Mouse (Mus musculus) E14TG2a.4 (cell line): Measurements from ENCODE around the gene Osbpl6.

Experiments used
- H3K27me3 ChIP-seq: 2 replicates; pipeline ENCODE4 v1.6.1; 2014; ENCODE audit warnings: low read length, control low read depth; ENCODE audit not compliant: insufficient read depth
- H3K36me3 ChIP-seq: 2 replicates; pipeline ENCODE4 v1.6.1; 2014; ENCODE audit warnings: low read length, control low read depth; ENCODE audit not compliant: insufficient read depth
- H3K4me1 ChIP-seq: replicated peaks from 2 replicates; pipeline ENCODE4 v1.6.1; 2014; ENCODE audit warnings: low read depth, low read length, control low read depth
- H3K4me3 ChIP-seq: replicated peaks from 2 replicates; pipeline ENCODE4 v1.5.1; 2014; ENCODE audit warnings: mild to moderate bottlenecking, low read length
- H3K9me3 ChIP-seq: 2 replicates; pipeline ENCODE4 v1.6.1; 2014; ENCODE audit warnings: low read length, control low read depth
- CTCF ChIP-seq: conservative IDR thresholded peaks from 2 replicates; pipeline ENCODE4 v1.5.1; 2014; ENCODE audit warnings: low read length
- NANOG ChIP-seq: IDR thresholded peaks from 2 replicates; pipeline ENCODE4 v1.6.1; 2014; ENCODE audit warnings: borderline replicate concordance, low read length, mixed read lengths
- POU5F1 ChIP-seq: IDR thresholded peaks from 2 replicates; pipeline ENCODE4 v1.6.1; 2014; ENCODE audit warnings: low read length, borderline replicate concordance

Osbpl6 gene

DNA sequence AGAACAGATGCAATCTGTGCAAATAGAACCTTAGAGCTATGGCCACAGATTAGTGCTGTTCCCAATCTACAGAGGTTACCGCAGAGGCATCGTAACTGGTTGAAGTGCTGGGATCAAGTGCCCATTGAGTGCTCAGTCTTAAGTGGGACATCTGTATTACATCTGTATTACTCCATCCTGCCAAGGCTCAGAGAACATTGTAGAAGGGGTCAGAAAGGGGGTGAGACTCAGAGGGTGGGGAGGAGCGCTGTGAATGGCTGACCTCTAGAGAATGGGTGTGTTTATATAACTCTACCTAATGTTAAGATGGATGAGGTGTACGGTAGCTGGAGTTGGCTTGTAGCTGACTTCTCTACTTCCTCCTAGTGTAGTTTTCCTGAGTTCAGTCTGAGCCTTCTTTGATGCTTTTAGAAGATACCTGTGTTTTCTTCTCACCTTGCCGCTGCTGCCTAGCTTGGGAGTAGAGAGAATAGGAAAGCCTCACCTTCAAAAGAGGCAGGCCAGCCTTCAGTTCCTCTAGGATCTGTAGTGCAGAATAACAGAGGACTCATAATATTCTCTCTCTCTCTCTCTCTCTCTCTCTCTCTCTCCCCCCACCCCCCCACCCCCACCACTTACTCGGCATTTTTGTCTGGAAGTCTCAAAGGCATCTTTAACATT is 62.9 kb downstream of the Osbpl6 start:
- H3K27me3 ChIP-seq, result no peaks in the 10 kb centered on the region
- no peaks in the 10 kb centered on the region for H3K9me3 ChIP-seq
- no peaks in the 10 kb centered on the region for H3K4me1 ChIP-seq
- no peaks in the 10 kb centered on the region for H3K36me3 ChIP-seq
- TF ChIP-seq CTCF, result no peak
- no peak for TF ChIP-seq NANOG
- TF ChIP-seq POU5F1, result no peak
- H3K4me3 ChIP-seq, result no peak overlapping the region

DNA sequence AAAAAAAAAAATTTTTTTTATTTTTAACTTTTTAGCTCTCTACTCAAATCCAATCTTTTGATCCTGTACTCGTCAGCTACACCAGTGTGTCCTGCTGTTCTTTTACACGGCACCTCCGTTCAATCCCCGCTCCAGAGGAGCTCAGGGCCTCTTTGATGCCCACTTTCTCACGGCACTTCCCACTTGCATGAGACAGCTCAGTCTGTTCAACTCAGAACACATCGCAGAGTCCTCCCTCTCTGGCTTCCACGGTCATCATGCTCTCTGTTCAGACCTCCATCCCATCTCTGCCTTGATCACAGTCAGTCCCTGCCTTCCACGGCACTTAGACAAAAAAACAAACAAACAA is 63.4 kb downstream of the Osbpl6 start:
- no peaks in the 10 kb centered on the region for H3K4me1 ChIP-seq
- no peak overlapping the region for H3K4me3 ChIP-seq
- TF ChIP-seq POU5F1 (no peak), CTCF (no peak), NANOG (no peak)
- no peaks in the 10 kb centered on the region for H3K9me3 ChIP-seq
- H3K27me3 ChIP-seq, result no peaks in the 10 kb centered on the region
- no peaks in the 10 kb centered on the region for H3K36me3 ChIP-seq

DNA sequence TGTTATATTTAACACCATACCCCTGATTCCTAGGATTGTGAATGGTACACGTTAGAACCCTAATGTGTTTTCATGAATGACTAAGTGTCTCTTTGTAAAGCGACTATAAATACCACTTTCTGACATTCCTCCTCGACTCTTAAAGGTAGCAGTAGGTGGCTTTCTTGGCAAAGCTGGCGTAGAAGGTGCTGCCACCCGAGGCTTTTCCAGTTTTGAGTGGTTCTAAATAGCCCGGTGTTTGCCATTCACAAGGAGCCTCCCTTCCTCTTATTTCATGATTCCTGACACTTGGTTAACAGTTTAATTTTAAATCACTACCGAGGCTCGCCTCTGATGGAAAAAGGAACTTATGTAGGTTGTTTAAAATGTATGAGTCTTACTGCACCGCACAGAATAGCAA is 64.1 kb downstream of the Osbpl6 start:
- no peaks in the 10 kb centered on the region for H3K9me3 ChIP-seq

GRCm38 (mm10) chr2:76475788-76476187 is 69.5 kb downstream of the Osbpl6 start:
- Histone ChIP-seq H3K4me3 (no peak overlapping the region), H3K36me3 (no peaks in the 10 kb centered on the region), H3K9me3 (no peaks in the 10 kb centered on the region), H3K4me1 (no peaks in the 10 kb centered on the region), H3K27me3 (no peaks in the 10 kb centered on the region)
- no peak for TF ChIP-seq NANOG
- no peak for TF ChIP-seq CTCF
- TF ChIP-seq POU5F1, result no peak

More for the DNA sequence above, 64.1 kb downstream of the Osbpl6 start:
- Histone ChIP-seq H3K36me3 (no peaks in the 10 kb centered on the region), H3K27me3 (no peaks in the 10 kb centered on the region), H3K4me1 (no peaks in the 10 kb centered on the region), H3K4me3 (no peak overlapping the region)
- TF ChIP-seq POU5F1 (no peak), CTCF (no peak), NANOG (no peak)

DNA sequence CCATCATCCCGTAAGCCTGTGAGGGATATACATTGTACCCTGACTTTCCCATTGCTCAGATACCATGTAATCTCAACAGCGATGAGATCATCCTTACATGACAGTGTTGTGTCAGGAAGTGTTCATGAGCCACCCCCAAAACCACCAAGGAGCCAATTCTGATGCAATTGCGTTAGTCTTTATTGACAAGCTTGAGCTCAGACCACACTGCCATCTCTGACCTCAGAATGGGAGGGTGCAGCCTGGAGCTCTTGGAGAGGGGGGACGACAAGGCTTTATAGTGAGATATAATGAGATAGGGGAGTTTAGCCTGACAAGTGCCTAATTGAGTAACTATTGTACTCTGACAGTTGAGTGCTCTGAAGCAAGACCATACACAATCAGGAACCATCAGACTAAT is 82.5 kb downstream of the Osbpl6 start:
- H3K4me3 ChIP-seq, result no peak overlapping the region
- no peaks in the 10 kb centered on the region for H3K36me3 ChIP-seq
- H3K4me1 ChIP-seq, result no peaks in the 10 kb centered on the region
- H3K27me3 ChIP-seq, result no peaks in the 10 kb centered on the region
- peaks cover 3% of the 10 kb centered on the region for H3K9me3 ChIP-seq
- TF ChIP-seq NANOG, result no peak; the same call in 1 of the 2 replicates
- no peak for TF ChIP-seq CTCF
- no peak for TF ChIP-seq POU5F1

GRCm38 (mm10) chr2:76490198-76490597 is 83.9 kb downstream of the Osbpl6 start:
- no peak overlapping the region for H3K4me3 ChIP-seq
- peaks cover 4% of the 10 kb centered on the region for H3K9me3 ChIP-seq
- no peaks in the 10 kb centered on the region for H3K27me3 ChIP-seq
- no peaks in the 10 kb centered on the region for H3K36me3 ChIP-seq
- H3K4me1 ChIP-seq, result no peaks in the 10 kb centered on the region
- TF ChIP-seq NANOG, result no peak
- no peak for TF ChIP-seq POU5F1
- TF ChIP-seq CTCF, result no peak

GRCm38 (mm10) chr2:76491371-76491770 is 85.1 kb downstream of the Osbpl6 start:
- no peaks in the 10 kb centered on the region for H3K4me1 ChIP-seq
- H3K4me3 ChIP-seq, result no peak overlapping the region
- no peaks in the 10 kb centered on the region for H3K27me3 ChIP-seq
- H3K36me3 ChIP-seq, result no peaks in the 10 kb centered on the region
- TF ChIP-seq POU5F1, result no peak
- TF ChIP-seq NANOG, result no peak
- no peak for TF ChIP-seq CTCF
- peaks cover 4% of the 10 kb centered on the region for H3K9me3 ChIP-seq

GRCm38 (mm10) chr2:76492224-76492623 is 85.9 kb downstream of the Osbpl6 start:
- no peak for TF ChIP-seq POU5F1
- TF ChIP-seq NANOG, result no peak
- TF ChIP-seq CTCF, result no peak
- Histone ChIP-seq H3K36me3 (no peaks in the 10 kb centered on the region), H3K9me3 (peaks cover 4% of the 10 kb centered on the region), H3K27me3 (no peaks in the 10 kb centered on the region), H3K4me1 (no peaks in the 10 kb centered on the region), H3K4me3 (no peak overlapping the region)
